ENCODE assay signal across 18 mouse cellular contexts in genomic region chr14:60916661-60917060, GRCm38 (mm10).
A peak's percentile ranks its signal among the peaks of the same experiment; 100 is the strongest.
DNase-seq lines count a peak whose midpoint lies in the region; ATAC-seq and TF ChIP-seq lines count a peak whose summit lies in the region.
"Had no signal": no experiment of that assay in that cellular context is flagged by ENCODE, and none has a peak within 500 bp of the region (broad histone marks: within the 10 kb centered on the region; RNA-seq: fewer than 3 reads in every experiment).

No protein-coding gene starts in this region.

- peak; percentile 41 for DNase-seq in kidney, postnatal 0 days (ENCODE audit: low spot score)
- DNase-seq in kidney, adult 9 months, result no peak
- DNase-seq in 3T3-L1 (ENCODE audit: low read depth, low spot score), result peak; percentile 15
- DNase-seq in embryonic facial prominence, embryonic 10.5 days (ENCODE audit: low spot score), result no peak
- no peak for DNase-seq in limb, embryonic 14.5 days (ENCODE audit: low spot score)
- no peak for DNase-seq in frontal cortex, postnatal 14 days (ENCODE audit: low spot score in 2 of 2)
- DNase-seq: adrenal gland, postnatal 25 days; cerebellum, adult 8-10 months; heart, adult 18-20 months; layer of hippocampus, postnatal 36 days; right cerebral cortex, adult 18-20 months; thymus, postnatal 36 days had no signal

- H3K27ac ChIP-seq in kidney, postnatal 0 days, result no peak overlapping the region
- peak overlapping the region; percentile 51 for H3K27ac ChIP-seq in embryonic facial prominence, embryonic 10.5 days (replicated peaks)
- peak overlapping the region; percentile 5; the same call in 1 of the 2 replicates for H3K27ac ChIP-seq in limb, embryonic 14.5 days (replicated peaks; ENCODE audit: low read depth, low read length)
- H3K27ac ChIP-seq: heart, embryonic 15.5 days had no signal

- no peaks in the 10 kb centered on the region for H3K27me3 ChIP-seq in kidney, postnatal 0 days (ENCODE audit: insufficient read depth, low read length)
- H3K27me3 ChIP-seq in embryonic facial prominence, embryonic 10.5 days (replicated peaks; ENCODE audit: low read depth, poor library complexity, severe bottlenecking), result no peaks in the 10 kb centered on the region
- H3K27me3 ChIP-seq in limb, embryonic 14.5 days (ENCODE audit: control insufficient read depth, insufficient read depth, low read length), result no peaks in the 10 kb centered on the region
- H3K27me3 ChIP-seq: heart, embryonic 15.5 days; Patski had no signal

- no peak overlapping the region for H3K9ac ChIP-seq in kidney, postnatal 0 days (ENCODE audit: low read depth, low read length)
- no peak overlapping the region for H3K9ac ChIP-seq in limb, embryonic 14.5 days (ENCODE audit: low read depth, low read length, severe bottlenecking)
- H3K9ac ChIP-seq: heart, embryonic 15.5 days had no signal

- no peak for TF ChIP-seq POLR2A in limb, embryonic 14.5 days (IDR thresholded peaks at IDR 0.05; ENCODE audit: borderline replicate concordance, extremely low read depth, insufficient read depth, insufficient read length)

- H3K4me2 ChIP-seq in kidney, postnatal 0 days (ENCODE audit: low read length), result no peak overlapping the region
- no peak overlapping the region for H3K4me2 ChIP-seq in limb, embryonic 14.5 days (replicated peaks; ENCODE audit: low read depth, low read length, severe bottlenecking)
- H3K4me2 ChIP-seq: heart, embryonic 15.5 days had no signal

- ATAC-seq in kidney, postnatal 0 days (replicated peaks; ENCODE audit: low FRiP score, low read depth), result no peak
- ATAC-seq in limb, embryonic 14.5 days (ENCODE audit: low FRiP score, low read depth), result no peak
- no peak for ATAC-seq in inflammation-experienced regulatory T-cells, adult 6 months
- ATAC-seq: activated CD4-positive, CD25-positive, alpha-beta regulatory T cell, adult 4 months; forebrain, embryonic 14.5 days; midbrain, embryonic 16.5 days; Patski had no signal

- H3K4me3 ChIP-seq in kidney, postnatal 0 days (replicated peaks; ENCODE audit: low read depth, low read length), result no peak overlapping the region
- H3K4me3 ChIP-seq in embryonic facial prominence, embryonic 10.5 days, result no peak overlapping the region
- no peak overlapping the region for H3K4me3 ChIP-seq in limb, embryonic 14.5 days (replicated peaks; ENCODE audit: low read length)
- H3K4me3 ChIP-seq: heart, embryonic 15.5 days had no signal

- no peaks in the 10 kb centered on the region for H3K9me3 ChIP-seq in kidney, postnatal 0 days (replicated peaks; ENCODE audit: low read length)
- no peaks in the 10 kb centered on the region for H3K9me3 ChIP-seq in embryonic facial prominence, embryonic 10.5 days
- no peaks in the 10 kb centered on the region for H3K9me3 ChIP-seq in limb, embryonic 14.5 days (ENCODE audit: control insufficient read depth, low read length)
- H3K9me3 ChIP-seq: heart, embryonic 15.5 days had no signal

- 40% methylated on average over 4 of the region's 4 CpGs for whole genome bisulfite sequencing in kidney, postnatal 0 days
- WGBS in embryonic facial prominence, embryonic 10.5 days, result 56% methylated on average over 4 of the region's 4 CpGs
- 39% methylated on average over 4 of the region's 4 CpGs for WGBS in limb, embryonic 14.5 days

- H3K4me1 ChIP-seq in kidney, postnatal 0 days (replicated peaks; ENCODE audit: insufficient read depth, low read length), result peaks cover 8% of the 10 kb centered on the region; the same call in 1 of the 2 replicates
- H3K4me1 ChIP-seq in embryonic facial prominence, embryonic 10.5 days, result peaks cover 42% of the 10 kb centered on the region
- H3K4me1 ChIP-seq in limb, embryonic 14.5 days (ENCODE audit: control insufficient read depth, insufficient read depth, low read length), result peaks cover 11% of the 10 kb centered on the region; the same call in 1 of the 2 replicates

- H3K36me3 ChIP-seq in kidney, postnatal 0 days (ENCODE audit: insufficient read depth, low read length), result no peaks in the 10 kb centered on the region
- H3K36me3 ChIP-seq in embryonic facial prominence, embryonic 10.5 days (replicated peaks), result no peaks in the 10 kb centered on the region
- no peaks in the 10 kb centered on the region for H3K36me3 ChIP-seq in limb, embryonic 14.5 days (ENCODE audit: control insufficient read depth, insufficient read depth, low read length)
- H3K36me3 ChIP-seq: heart, embryonic 15.5 days had no signal

- no peak for TF ChIP-seq CTCF in kidney, postnatal 0 days (IDR thresholded peaks at IDR 0.05; ENCODE audit: low read depth)

Comparison
In these comparisons a context has a peak if more than half of its experiments do, and no peak if none do; other contexts are left out.
1. DNase-seq: peak in kidney, postnatal 0 days (single experiment) and 3T3-L1 (single experiment); none in kidney, adult 9 months (single experiment), embryonic facial prominence, embryonic 10.5 days (single experiment), limb, embryonic 14.5 days (single experiment) and frontal cortex, postnatal 14 days (0 of 2).